Mouse (Mus musculus): Measurements from ENCODE around the gene Caprin1. TPM values are rescaled to one million over a fixed set of nuclear protein-coding genes. Genes with fewer than 3 reads are reported as not detected.

Gene Caprin1
- polyA plus RNA-seq, 1 experiment, result 5.9 TPM

- H3K36me3 ChIP-seq (ENCODE audit: control insufficient read depth), result peaks cover 89% of the 10 kb centered on the region
- peaks cover 5% of the 10 kb centered on the region for H3K4me1 ChIP-seq (ENCODE audit: control insufficient read depth)
- no peaks in the 10 kb centered on the region for H3K9me3 ChIP-seq (ENCODE audit: control insufficient read depth, low read length)
- TF ChIP-seq TAL1 (IDR thresholded peaks at IDR 0.05; ENCODE audit: low read length) (no peak), GATA1 (IDR thresholded peaks at IDR 0.05; ENCODE audit: low read length) (no peak)
- H3K27me3 ChIP-seq (ENCODE audit: control insufficient read depth), result no peaks in the 10 kb centered on the region
- H3K4me3 ChIP-seq (replicated peaks), result no peak overlapping the region
These were observed 50.7 kb downstream of the Caprin1 start for GRCm38 (mm10) chr2:103746761-103747160.

DNA sequence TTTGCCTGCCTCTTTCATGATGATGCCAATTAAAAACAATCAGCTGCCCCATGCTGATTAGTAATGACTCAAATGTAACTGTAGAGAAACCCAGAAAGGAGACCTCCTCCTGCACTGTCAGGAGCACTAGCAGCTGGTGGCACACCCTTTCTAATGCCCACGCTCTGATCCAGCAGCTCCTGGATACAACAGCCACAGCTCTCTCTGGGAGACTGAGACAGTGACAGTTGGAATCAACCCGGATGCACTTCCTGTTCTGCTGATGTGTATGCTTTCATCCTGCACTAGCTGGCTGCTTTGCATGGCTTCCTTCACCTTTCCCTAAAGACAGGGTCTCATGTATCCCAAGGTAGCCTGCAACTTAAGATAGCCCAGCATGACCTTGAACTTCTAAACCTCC lies 51.4 kb downstream of the Caprin1 start:
- TF ChIP-seq GATA1 (IDR thresholded peaks at IDR 0.05; ENCODE audit: low read length) (no peak), TAL1 (IDR thresholded peaks at IDR 0.05; ENCODE audit: low read length) (no peak)
- no peak overlapping the region for H3K4me3 ChIP-seq (replicated peaks)
- H3K36me3 ChIP-seq (ENCODE audit: control insufficient read depth), result peaks cover 87% of the 10 kb centered on the region
- peaks cover 5% of the 10 kb centered on the region for H3K4me1 ChIP-seq (ENCODE audit: control insufficient read depth)
- H3K9me3 ChIP-seq (ENCODE audit: control insufficient read depth, low read length), result no peaks in the 10 kb centered on the region
- no peaks in the 10 kb centered on the region for H3K27me3 ChIP-seq (ENCODE audit: control insufficient read depth)

DNA sequence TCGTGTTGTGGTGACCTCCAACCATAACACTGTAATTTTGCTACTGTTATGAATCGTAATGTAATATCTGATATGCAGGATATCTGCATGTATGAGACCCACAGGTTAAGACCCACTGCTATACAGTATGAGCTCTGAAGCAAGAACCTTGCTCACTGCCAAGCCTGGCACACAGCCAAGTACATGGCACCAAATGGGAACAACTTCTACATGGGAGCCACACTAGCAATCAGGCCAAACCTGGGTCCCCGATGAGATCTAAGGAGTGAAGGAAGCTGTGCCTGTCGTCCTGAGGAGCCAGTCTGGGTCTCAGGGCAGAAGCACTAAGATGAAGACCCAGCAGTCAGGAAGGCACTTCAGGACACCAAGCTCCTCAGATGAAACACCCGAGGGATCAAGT lies 52.0 kb downstream of the Caprin1 start:
- Histone ChIP-seq H3K4me1 (ENCODE audit: control insufficient read depth) (peaks cover 5% of the 10 kb centered on the region), H3K36me3 (ENCODE audit: control insufficient read depth) (peaks cover 86% of the 10 kb centered on the region)

GRCm38 (mm10) chr2:103743988-103744387 lies 53.5 kb downstream of the Caprin1 start:
- no peak for TF ChIP-seq TAL1 (IDR thresholded peaks at IDR 0.05; ENCODE audit: low read length)
- TF ChIP-seq GATA1 (IDR thresholded peaks at IDR 0.05; ENCODE audit: low read length), result no peak
- H3K36me3 ChIP-seq (ENCODE audit: control insufficient read depth), result peaks cover 84% of the 10 kb centered on the region
- no peaks in the 10 kb centered on the region for H3K27me3 ChIP-seq (ENCODE audit: control insufficient read depth)
- H3K4me3 ChIP-seq (replicated peaks), result no peak overlapping the region
- H3K4me1 ChIP-seq (ENCODE audit: control insufficient read depth), result peaks cover 5% of the 10 kb centered on the region
- H3K9me3 ChIP-seq (ENCODE audit: control insufficient read depth, low read length), result no peaks in the 10 kb centered on the region

More for the DNA sequence above, 52.0 kb downstream of the Caprin1 start:
- Histone ChIP-seq H3K4me3 (replicated peaks) (no peak overlapping the region), H3K9me3 (ENCODE audit: control insufficient read depth, low read length) (no peaks in the 10 kb centered on the region), H3K27me3 (ENCODE audit: control insufficient read depth) (no peaks in the 10 kb centered on the region)
- no peak for TF ChIP-seq TAL1 (IDR thresholded peaks at IDR 0.05; ENCODE audit: low read length)
- TF ChIP-seq GATA1 (IDR thresholded peaks at IDR 0.05; ENCODE audit: low read length), result no peak

- TF ChIP-seq TAL1 (IDR thresholded peaks at IDR 0.05; ENCODE audit: low read length), result no peak
- no peak for TF ChIP-seq GATA1 (IDR thresholded peaks at IDR 0.05; ENCODE audit: low read length)
- Histone ChIP-seq H3K36me3 (ENCODE audit: control insufficient read depth) (peaks cover 85% of the 10 kb centered on the region), H3K4me3 (replicated peaks) (no peak overlapping the region), H3K9me3 (ENCODE audit: control insufficient read depth, low read length) (no peaks in the 10 kb centered on the region), H3K27me3 (ENCODE audit: control insufficient read depth) (no peaks in the 10 kb centered on the region), H3K4me1 (ENCODE audit: control insufficient read depth) (peaks cover 5% of the 10 kb centered on the region)
These were observed 53.9 kb downstream of the Caprin1 start for GRCm38 (mm10) chr2:103743536-103743935.

GRCm38 (mm10) chr2:103742821-103743220 lies 54.6 kb downstream of the Caprin1 start:
- H3K36me3 ChIP-seq (ENCODE audit: control insufficient read depth), result peaks cover 80% of the 10 kb centered on the region
- H3K4me1 ChIP-seq (ENCODE audit: control insufficient read depth), result peaks cover 5% of the 10 kb centered on the region
- no peaks in the 10 kb centered on the region for H3K27me3 ChIP-seq (ENCODE audit: control insufficient read depth)
- H3K9me3 ChIP-seq (ENCODE audit: control insufficient read depth, low read length), result no peaks in the 10 kb centered on the region
- TF ChIP-seq TAL1 (IDR thresholded peaks at IDR 0.05; ENCODE audit: low read length), result no peak
- H3K4me3 ChIP-seq (replicated peaks), result no peak overlapping the region

DNA sequence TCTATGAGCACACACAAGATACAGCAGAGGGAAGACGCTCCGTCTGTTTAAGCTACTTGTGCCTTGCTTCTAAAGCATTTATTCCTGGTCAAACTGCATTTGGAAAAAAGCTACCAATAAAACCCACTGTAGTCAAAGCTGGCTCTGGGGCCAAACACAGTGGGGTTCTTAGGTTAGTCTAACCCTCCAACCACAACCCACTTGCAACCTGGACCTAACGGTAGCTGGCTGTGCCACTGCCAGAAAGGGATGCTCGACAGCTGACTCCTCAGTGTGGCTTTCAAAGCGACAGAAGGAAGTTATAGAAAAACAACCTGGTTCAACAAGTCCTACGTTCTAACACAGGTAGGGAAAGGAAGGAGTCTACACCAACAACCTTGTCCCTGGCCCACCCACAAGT lies 66.0 kb downstream of the Caprin1 start:
- no peaks in the 10 kb centered on the region for H3K4me1 ChIP-seq (ENCODE audit: control insufficient read depth)
- H3K4me3 ChIP-seq (replicated peaks), result no peak overlapping the region
- TF ChIP-seq GATA1 (IDR thresholded peaks at IDR 0.05; ENCODE audit: low read length) (no peak), TAL1 (IDR thresholded peaks at IDR 0.05; ENCODE audit: low read length) (no peak)
- no peaks in the 10 kb centered on the region for H3K27me3 ChIP-seq (ENCODE audit: control insufficient read depth)
- no peaks in the 10 kb centered on the region for H3K9me3 ChIP-seq (ENCODE audit: control insufficient read depth, low read length)
- H3K36me3 ChIP-seq (ENCODE audit: control insufficient read depth), result peaks cover 93% of the 10 kb centered on the region

DNA sequence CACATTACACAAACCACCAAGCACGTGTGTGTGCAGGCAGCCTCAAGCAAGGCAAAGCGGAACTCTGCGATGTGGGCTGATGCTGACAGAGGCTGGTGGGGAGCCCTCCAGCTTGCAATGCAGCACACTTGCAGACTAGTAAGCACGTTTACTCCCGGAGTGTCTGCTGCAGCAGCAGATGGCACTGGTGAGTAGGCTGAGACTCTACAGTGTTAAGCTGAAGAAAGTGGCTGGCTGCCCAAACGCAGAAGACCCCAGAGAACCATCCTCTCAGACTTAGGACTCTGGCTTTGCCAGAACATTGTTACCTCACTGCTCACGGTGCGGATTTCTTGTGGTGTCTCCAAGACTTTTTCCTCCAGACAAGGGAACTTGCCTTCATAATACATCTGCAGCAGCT lies 66.5 kb downstream of the Caprin1 start:
- H3K36me3 ChIP-seq (ENCODE audit: control insufficient read depth), result peaks cover 95% of the 10 kb centered on the region
- no peaks in the 10 kb centered on the region for H3K27me3 ChIP-seq (ENCODE audit: control insufficient read depth)
- H3K4me3 ChIP-seq (replicated peaks), result no peak overlapping the region
- no peaks in the 10 kb centered on the region for H3K9me3 ChIP-seq (ENCODE audit: control insufficient read depth, low read length)
- TF ChIP-seq TAL1 (IDR thresholded peaks at IDR 0.05; ENCODE audit: low read length), result no peak
- no peak for TF ChIP-seq GATA1 (IDR thresholded peaks at IDR 0.05; ENCODE audit: low read length)
- H3K4me1 ChIP-seq (ENCODE audit: control insufficient read depth), result no peaks in the 10 kb centered on the region

- no peaks in the 10 kb centered on the region for H3K27me3 ChIP-seq (ENCODE audit: control insufficient read depth)
- H3K9me3 ChIP-seq (ENCODE audit: control insufficient read depth, low read length), result no peaks in the 10 kb centered on the region
- TF ChIP-seq TAL1 (IDR thresholded peaks at IDR 0.05; ENCODE audit: low read length) (no peak), GATA1 (IDR thresholded peaks at IDR 0.05; ENCODE audit: low read length) (no peak)
- no peak overlapping the region for H3K4me3 ChIP-seq (replicated peaks)
- H3K4me1 ChIP-seq (ENCODE audit: control insufficient read depth), result no peaks in the 10 kb centered on the region
- H3K36me3 ChIP-seq (ENCODE audit: control insufficient read depth), result peaks cover 94% of the 10 kb centered on the region
These were observed 69.4 kb downstream of the Caprin1 start for GRCm38 (mm10) chr2:103728027-103728540.

DNA sequence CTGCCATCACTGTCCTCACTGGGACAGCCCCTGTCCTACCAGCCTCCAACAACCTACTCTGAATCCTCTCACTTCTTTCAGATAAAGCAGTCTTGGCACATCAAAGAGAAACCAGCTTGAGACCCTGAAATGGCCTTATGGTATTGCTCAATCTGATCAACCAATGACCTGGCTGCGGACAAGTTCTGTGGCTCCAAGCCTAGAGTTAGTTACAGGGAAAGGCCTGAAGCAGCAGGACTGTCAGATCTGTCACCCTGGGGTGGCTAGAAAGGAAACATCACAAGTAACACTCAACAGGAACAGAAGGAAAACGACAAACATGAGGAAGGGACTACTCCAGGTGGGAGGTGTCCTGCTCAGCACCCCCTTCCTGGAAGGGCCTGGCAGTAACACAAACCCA lies 72.9 kb downstream of the Caprin1 start:
- Histone ChIP-seq H3K4me3 (replicated peaks) (no peak overlapping the region), H3K27me3 (ENCODE audit: control insufficient read depth) (no peaks in the 10 kb centered on the region), H3K4me1 (ENCODE audit: control insufficient read depth) (no peaks in the 10 kb centered on the region), H3K9me3 (ENCODE audit: control insufficient read depth, low read length) (no peaks in the 10 kb centered on the region), H3K36me3 (ENCODE audit: control insufficient read depth) (peaks cover 89% of the 10 kb centered on the region)
- TF ChIP-seq GATA1 (IDR thresholded peaks at IDR 0.05; ENCODE audit: low read length), result no peak
- TF ChIP-seq TAL1 (IDR thresholded peaks at IDR 0.05; ENCODE audit: low read length), result no peak
